Mouse (Mus musculus) ES-E14 (cell line): ENCODE results near the gene Foxf1. TPM values are rescaled to one million over a fixed set of nuclear protein-coding genes. Genes with fewer than 3 reads are reported as not detected.
A peak's percentile ranks its signal among the peaks of the same experiment; 100 is the strongest.

Experiments
- DNase-seq: peaks from one replicate; pipeline ENCODE4 v3.0.0-alpha.2; 2013; ENCODE audit warnings: low read depth, low spot score
- H3K27ac ChIP-seq: 2 replicates; pipeline ENCODE4 v1.5.1; 2012; ENCODE audit warnings: low read depth, mild to moderate bottlenecking, low read length, moderate library complexity, mixed read lengths; ENCODE audit not compliant: poor library complexity, insufficient read depth, severe bottlenecking
- H3K36me3 ChIP-seq: 2 replicates; pipeline ENCODE4 v1.6.1; 2012; ENCODE audit warnings: mild to moderate bottlenecking, low read length, moderate library complexity, mixed read lengths; ENCODE audit not compliant: control insufficient read depth, poor library complexity, insufficient read depth, severe bottlenecking
- H3K4me1 ChIP-seq, 2 experiments: fragments of 150-350 bp in 1 of 2; sonication (generic) in 1 of 2; 2 replicates each; pipeline ENCODE4 v1.6.1; 2012; ENCODE audit warnings: low read length in 2 of 2, mild to moderate bottlenecking in 1 of 2, mixed read lengths in 1 of 2; ENCODE audit not compliant: control insufficient read depth in 2 of 2, insufficient read depth in 2 of 2, poor library complexity in 1 of 2
- H3K4me3 ChIP-seq, 2 experiments: fragments of 150-350 bp in 1 of 2; sonication (generic) in 1 of 2; 2 replicates each; pipeline ENCODE4 v1.5.1; 2012; ENCODE audit warnings: low read length in 2 of 2, low read depth in 1 of 2, mild to moderate bottlenecking in 1 of 2, mixed read lengths in 1 of 2; ENCODE audit not compliant: insufficient read depth in 1 of 2, poor library complexity in 1 of 2, severe bottlenecking in 1 of 2
- H3K9ac ChIP-seq: 2 replicates; pipeline ENCODE4 v1.6.1; 2012; ENCODE audit warnings: low read depth, mild to moderate bottlenecking, low read length, mixed read lengths; ENCODE audit not compliant: poor library complexity, insufficient read depth, severe bottlenecking
- H3K9me3 ChIP-seq: fragments of 150-350 bp; sonication (generic); 2 replicates; pipeline ENCODE4 v1.6.1; 2012; ENCODE audit warnings: low read depth, mild to moderate bottlenecking, low read length; ENCODE audit not compliant: control insufficient read depth, insufficient read depth
- CHD2 ChIP-seq: IDR thresholded peaks from 2 replicates; pipeline ENCODE4 v1.6.1; 2014; ENCODE audit warnings: mild to moderate bottlenecking, low read depth, low read length, inconsistent platforms
- HCFC1 ChIP-seq: IDR thresholded peaks from 2 replicates; pipeline ENCODE4 v1.6.1; 2012; ENCODE audit warnings: low read length, inconsistent platforms, borderline replicate concordance; ENCODE audit not compliant: insufficient read depth
- MAFK ChIP-seq: IDR thresholded peaks from 2 replicates; pipeline ENCODE4 v1.6.1; 2014; ENCODE audit warnings: mild to moderate bottlenecking, low read depth, low read length, inconsistent platforms; ENCODE audit not compliant: insufficient read depth
- ZC3H11A ChIP-seq: IDR thresholded peaks from 2 replicates; pipeline ENCODE4 v1.6.1; 2012; ENCODE audit warnings: low read depth, mild to moderate bottlenecking, inconsistent platforms, low read length, borderline replicate concordance
- ZNF384 ChIP-seq: IDR thresholded peaks from 2 replicates; pipeline ENCODE4 v1.6.1; 2012; ENCODE audit warnings: low read depth, low read length, inconsistent platforms
- in situ Hi-C, 2 experiments: fragments of 600-800 bp; cut with MboI; formaldehyde crosslinking; loops; one replicate each; pipeline ENCODE4 v1.15.1; 2025; ENCODE audit warnings: low sequenced_read_pairs in 2 of 2, inconsistent platforms in 1 of 2; ENCODE audit not compliant: unreplicated experiment in 2 of 2
- total RNA-seq: library from RNA; depleted of rRNA; stranded (reverse); fragments of 300-350 nt; gene quantifications from 2 replicates; pipeline ENCODE4 v1.2.3, GENCODE M21; 2012

The Foxf1 gene
- total RNA-seq, 1 experiment: 1.1 TPM

DNA sequence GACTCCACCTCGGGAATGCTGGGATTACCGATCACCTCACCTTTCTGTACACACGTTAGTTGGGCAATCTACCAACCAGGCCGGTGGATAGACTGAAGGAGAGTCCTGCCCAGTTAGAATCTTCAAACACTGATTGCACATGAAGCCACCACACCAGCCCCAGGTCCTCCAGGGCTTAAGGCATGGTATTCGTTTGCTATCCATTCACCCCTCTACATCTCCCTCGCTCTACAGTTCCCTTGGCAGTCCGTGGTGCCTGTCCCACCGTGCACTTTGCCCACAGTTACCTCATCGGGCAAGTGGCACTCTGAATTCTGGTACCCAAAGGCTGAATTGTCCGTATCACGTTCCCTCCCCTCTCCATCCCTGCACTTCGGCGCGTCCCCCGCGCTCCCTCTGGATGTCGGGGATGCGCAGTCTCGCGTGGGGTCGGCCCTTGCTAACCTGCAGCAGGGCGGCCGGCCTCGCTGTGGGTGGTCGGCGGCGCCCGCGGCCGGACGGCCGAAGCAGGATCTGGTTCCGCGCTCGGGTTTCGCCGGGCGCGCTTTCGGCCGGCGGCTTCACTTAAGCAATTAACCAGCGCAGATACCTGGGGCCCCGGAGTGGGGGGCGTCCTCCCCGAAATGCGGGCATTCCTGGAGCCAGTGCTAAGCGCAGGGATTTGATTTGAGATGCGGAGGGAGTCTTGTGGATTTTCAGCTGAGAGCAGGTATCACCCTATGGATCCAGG, 3.7 kb upstream of the Foxf1 start:
- Histone ChIP-seq H3K27ac (no peak overlapping the region), H3K4me1 (peaks cover 0 to 4% of the 10 kb centered on the region in 2 experiments; a peak in 1 of 4 replicates)

DNA sequence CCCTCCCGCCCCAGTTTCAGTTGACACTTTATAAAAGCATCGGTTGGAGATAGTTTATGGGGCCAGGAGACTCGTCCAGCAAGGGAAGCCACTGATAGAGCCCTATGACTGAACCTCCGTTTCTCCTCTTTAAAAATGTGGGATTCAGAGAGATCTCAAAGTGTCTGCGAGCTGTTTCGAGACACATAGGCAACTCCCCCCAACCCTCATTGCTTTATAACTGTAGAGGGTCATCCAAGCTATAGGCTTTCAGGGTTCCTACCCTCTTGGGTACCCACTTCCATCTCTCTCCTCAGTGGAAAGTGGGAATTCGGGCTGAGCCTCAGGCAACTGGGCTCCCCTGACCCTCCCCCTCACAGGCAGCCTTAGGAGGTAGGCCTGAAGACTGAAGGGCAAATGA, 2.8 kb upstream of the Foxf1 start:
- Histone ChIP-seq H3K4me3 (no peak overlapping the region), H3K9me3 (no peaks in the 10 kb centered on the region), H3K4me1 (peaks cover 0 to 4% of the 10 kb centered on the region in 2 experiments; a peak in 1 of 4 replicates), H3K9ac (no peak overlapping the region), H3K27ac (no peak overlapping the region), H3K36me3 (no peaks in the 10 kb centered on the region)
- in situ Hi-C loops: loop anchor here (5.0 to 10.0 kb wide), 2 partner anchors 36 to 257 kb away; partner anchors contain the start of gene Foxc2 (in 2 of the 2)
- TF ChIP-seq ZNF384 (no peak), MAFK (no peak), HCFC1 (no peak), ZC3H11A (no peak)
- no peak for DNase-seq

More for the DNA sequence above, 3.7 kb upstream of the Foxf1 start:
- TF ChIP-seq CHD2 (no peak), HCFC1 (no peak), ZC3H11A (no peak), ZNF384 (no peak), MAFK (no peak)
- H3K9me3 ChIP-seq: no peaks in the 10 kb centered on the region
- H3K9ac ChIP-seq: no peak overlapping the region
- in situ Hi-C loops: loop anchor here (5.0 to 10.0 kb wide), 2 partner anchors 37 to 256 kb away; partner anchors contain the start of gene Foxc2 (in 2 of the 2)
- no peak for DNase-seq
- H3K36me3 ChIP-seq: no peaks in the 10 kb centered on the region
- H3K4me3 ChIP-seq: no peak overlapping the region; a peak in 1 of 4 replicates

DNA sequence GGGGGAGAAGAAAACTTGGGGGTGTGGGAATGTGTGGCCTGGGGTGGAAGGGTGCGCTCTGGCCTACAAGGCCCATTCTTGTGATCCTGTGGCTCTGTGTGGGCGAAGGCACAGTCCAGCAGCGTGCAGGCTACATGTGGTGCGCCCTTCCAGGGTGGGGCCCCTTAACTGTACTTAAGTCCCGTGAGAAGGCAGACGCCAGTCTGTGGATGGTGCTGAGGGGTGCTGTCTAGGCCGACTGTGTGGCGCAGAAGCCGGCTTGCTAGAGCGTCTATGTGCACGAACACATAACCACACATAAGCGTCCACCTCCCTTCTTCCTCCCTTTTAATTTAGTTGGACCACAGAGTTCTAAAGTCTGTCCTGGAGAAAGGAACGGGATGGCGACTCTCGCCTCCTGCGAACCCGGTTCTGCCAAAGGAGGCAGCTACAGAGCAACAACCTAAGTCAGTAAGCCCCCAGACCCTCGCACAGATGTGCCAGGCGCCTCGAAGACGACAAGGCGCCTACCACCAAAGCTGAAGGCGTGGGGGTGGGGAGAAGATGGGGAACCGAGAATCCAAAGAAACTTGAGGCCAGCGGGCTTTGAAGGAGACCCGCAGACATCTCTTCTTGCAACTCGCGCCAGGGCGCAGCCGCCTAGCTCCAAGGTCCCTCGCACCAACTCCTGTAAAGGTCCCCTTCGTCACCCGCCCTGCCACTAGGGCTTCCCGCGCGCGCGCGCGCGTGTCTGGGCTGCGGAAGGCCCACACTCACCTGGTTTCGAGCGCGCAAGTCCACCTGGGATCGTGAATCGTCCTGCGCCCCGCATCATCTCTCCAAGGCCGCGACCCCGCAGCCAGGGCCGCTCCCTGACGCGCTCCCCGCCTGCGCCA, 1.7 kb upstream of the Foxf1 start:
- Histone ChIP-seq H3K9me3 (no peaks in the 10 kb centered on the region), H3K9ac (no peak overlapping the region), H3K27ac (no peak overlapping the region), H3K4me3 (peak overlapping the region in 1 of 2 experiments; percentile 67; a peak in 1 of 4 replicates), H3K36me3 (no peaks in the 10 kb centered on the region), H3K4me1 (peaks cover 0 to 4% of the 10 kb centered on the region in 2 experiments; a peak in 1 of 4 replicates)
- TF ChIP-seq ZNF384: no peak
- TF ChIP-seq HCFC1: 0 out of 2 replicates have a peak, but pooled peaks have one; percentile 20
- no peak for TF ChIP-seq CHD2
- in situ Hi-C loops: loop anchor here (5.0 to 10.0 kb wide), 2 partner anchors 35 to 258 kb away; partner anchors contain the start of gene Foxc2 (in 2 of the 2)
- DNase-seq: no peak

DNA sequence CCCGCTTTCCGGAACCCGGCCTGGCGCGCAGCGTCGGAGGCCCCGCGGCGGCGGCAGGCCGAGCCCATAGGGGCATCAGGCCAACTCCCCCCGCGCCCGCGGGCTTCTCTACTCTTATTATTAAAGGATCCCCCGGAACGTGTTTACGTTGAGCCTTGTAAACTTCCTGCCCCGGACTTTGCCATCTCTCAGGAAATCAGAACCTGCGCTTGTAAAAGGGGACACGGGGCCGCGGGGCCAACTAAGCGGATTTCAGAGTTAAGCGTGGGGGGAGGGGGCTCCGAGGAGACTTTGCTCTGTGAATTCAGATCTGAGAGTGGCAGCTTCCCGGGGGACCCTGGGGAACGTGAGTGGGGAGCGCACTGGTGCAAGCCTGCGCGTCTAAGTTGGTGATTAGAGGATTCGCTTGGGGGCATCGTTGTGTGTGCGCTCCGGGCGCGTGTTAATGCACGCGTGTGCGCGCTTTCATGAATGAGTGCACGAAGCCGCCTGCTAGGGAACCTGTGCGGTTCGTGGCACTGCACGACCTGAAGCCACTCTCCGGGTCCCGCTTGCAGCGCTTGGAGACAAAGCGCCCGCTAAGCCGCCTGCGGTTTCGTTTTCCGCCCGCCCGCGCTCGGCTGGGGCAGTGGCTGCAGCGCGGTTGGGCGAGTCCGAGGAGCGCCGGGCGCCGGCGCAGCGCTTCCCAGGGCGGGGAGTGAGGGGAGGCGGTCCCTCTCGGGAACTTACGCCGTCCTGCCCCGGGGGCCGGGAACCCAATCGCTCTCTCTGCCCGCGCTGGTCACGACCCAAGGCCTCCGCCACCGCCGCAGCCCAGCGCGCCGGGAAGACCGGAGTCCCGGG, 872 bp upstream of the Foxf1 start:
- in situ Hi-C loops: loop anchor here (5.0 to 10.0 kb wide), 2 partner anchors 34 to 259 kb away; partner anchors contain the start of gene Foxc2 (in 2 of the 2)
- DNase-seq: no peak
- no peak overlapping the region for H3K27ac ChIP-seq
- H3K9ac ChIP-seq: no peak overlapping the region; the same call in 1 of the 2 replicates
- H3K4me3 ChIP-seq: peak overlapping the region; percentile 52 to 67
- no peak for TF ChIP-seq HCFC1
- no peak for TF ChIP-seq MAFK
- no peak for TF ChIP-seq ZNF384
- no peak for TF ChIP-seq CHD2
- no peak for TF ChIP-seq ZC3H11A
- H3K9me3 ChIP-seq: no peaks in the 10 kb centered on the region
- H3K36me3 ChIP-seq: no peaks in the 10 kb centered on the region
- H3K4me1 ChIP-seq: peaks cover 0 to 4% of the 10 kb centered on the region in 2 experiments; a peak in 1 of 4 replicates
